Comparison of ENCODE assay signal across 8 mouse cellular contexts in the genomic region with DNA sequence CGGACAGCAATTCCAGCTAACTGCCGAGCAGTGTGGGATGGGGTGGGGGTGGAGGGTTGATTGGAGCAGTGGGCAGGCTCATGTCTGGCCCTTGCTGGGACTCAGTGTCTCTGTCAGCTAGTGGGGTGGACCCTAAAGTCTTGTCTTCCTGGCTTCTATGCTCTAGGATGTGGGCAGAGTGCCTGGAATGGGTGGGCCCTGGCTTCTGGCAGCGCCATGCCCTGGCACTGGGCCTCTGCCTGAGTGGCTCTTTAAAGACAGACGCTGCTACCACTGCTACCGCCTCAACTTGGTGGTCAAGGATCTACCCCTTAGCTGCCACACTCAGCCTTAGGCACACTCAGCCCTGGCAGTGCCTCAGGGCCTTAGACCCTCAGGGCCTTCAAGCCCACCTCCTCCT. TPM values are rescaled to one million over a fixed set of nuclear protein-coding genes. Genes with fewer than 3 reads are reported as not detected.
DNase-seq lines count a peak whose midpoint lies in the region; ATAC-seq and TF ChIP-seq lines count a peak whose summit lies in the region.

No protein-coding gene starts in this region.

- H3K4me3 ChIP-seq in neural tube, embryonic 11.5 days (ENCODE audit: low read depth, low read length), result no peak overlapping the region
- peak overlapping the region; percentile 64 for H3K4me3 ChIP-seq in cortical plate, adult 2 months (ENCODE audit: insufficient read depth, low read length)
- H3K4me3 ChIP-seq in kidney, embryonic 16.5 days (ENCODE audit: low read length), result no peak overlapping the region
- H3K4me3 ChIP-seq in lung, embryonic 14.5 days (ENCODE audit: low read depth, low read length), result no peak overlapping the region

- no peaks in the 10 kb centered on the region for H3K27me3 ChIP-seq in neural tube, embryonic 11.5 days (ENCODE audit: control insufficient read depth, insufficient read depth, low read length)
- H3K27me3 ChIP-seq in kidney, embryonic 16.5 days (ENCODE audit: insufficient read depth, low read length), result no peaks in the 10 kb centered on the region
- no peaks in the 10 kb centered on the region for H3K27me3 ChIP-seq in lung, embryonic 14.5 days (ENCODE audit: insufficient read depth, low read length)

- no peak for DNase-seq in neural tube, embryonic 11.5 days (ENCODE audit: low spot score)
- DNase-seq in neural tube, embryonic 10.5 days (ENCODE audit: extremely low spot score, low spot score), result no peak
- peak; percentile 84 to 90 for DNase-seq in heart, adult 9 months (ENCODE audit: low spot score in 2 of 2)
- DNase-seq in lung, embryonic 14.5 days, result peak; percentile 55
- peak; percentile 59 to 71 for DNase-seq in right cerebral cortex, postnatal 36 days (ENCODE audit: low spot score in 2 of 2)
- DNase-seq in spleen, adult 18-20 months, result no peak

- no peaks in the 10 kb centered on the region for H3K36me3 ChIP-seq in neural tube, embryonic 11.5 days (ENCODE audit: control insufficient read depth, insufficient read depth, low read length)
- no peaks in the 10 kb centered on the region for H3K36me3 ChIP-seq in kidney, embryonic 16.5 days (ENCODE audit: insufficient read depth, low read length)
- H3K36me3 ChIP-seq in lung, embryonic 14.5 days (ENCODE audit: insufficient read depth), result no peaks in the 10 kb centered on the region

- H3K9ac ChIP-seq in neural tube, embryonic 11.5 days (ENCODE audit: low read length), result peak overlapping the region; percentile 35; the same call in 1 of the 2 replicates
- peak overlapping the region; percentile 28; the same call in 1 of the 2 replicates for H3K9ac ChIP-seq in kidney, embryonic 16.5 days (replicated peaks; ENCODE audit: low read length)
- H3K9ac ChIP-seq in lung, embryonic 14.5 days, result no peak overlapping the region

- no peak overlapping the region for H3K4me2 ChIP-seq in neural tube, embryonic 11.5 days (ENCODE audit: low read depth)
- peak overlapping the region; percentile 1; the same call in 1 of the 2 replicates for H3K4me2 ChIP-seq in kidney, embryonic 16.5 days (replicated peaks; ENCODE audit: low read depth, low read length)
- H3K4me2 ChIP-seq in lung, embryonic 14.5 days, result peak overlapping the region; percentile 13; the same call in 1 of the 2 replicates

- no peak for ATAC-seq in neural tube, embryonic 11.5 days (ENCODE audit: insufficient read depth, low FRiP score, low TSS enrichment)
- ATAC-seq in kidney, embryonic 16.5 days (ENCODE audit: low FRiP score, low TSS enrichment), result no peak
- peak; percentile 2; the same call in 1 of the 2 replicates for ATAC-seq in lung, embryonic 14.5 days (ENCODE audit: insufficient read depth)

- no peak overlapping the region for H3K27ac ChIP-seq in neural tube, embryonic 11.5 days (ENCODE audit: low read depth, low read length)
- peak overlapping the region; percentile 30 for H3K27ac ChIP-seq in cortical plate, adult 2 months (ENCODE audit: insufficient read depth, low read length)
- H3K27ac ChIP-seq in kidney, embryonic 16.5 days (ENCODE audit: low read length), result peak overlapping the region; percentile 43
- H3K27ac ChIP-seq in lung, embryonic 14.5 days (ENCODE audit: low read depth), result peak overlapping the region; percentile 44

- H3K4me1 ChIP-seq in neural tube, embryonic 11.5 days (ENCODE audit: control insufficient read depth, insufficient read depth, low read length), result peaks cover 36% of the 10 kb centered on the region
- H3K4me1 ChIP-seq in cortical plate, adult 2 months (ENCODE audit: control insufficient read depth, insufficient read depth, low read length), result peaks cover 10% of the 10 kb centered on the region
- H3K4me1 ChIP-seq in kidney, embryonic 16.5 days (ENCODE audit: insufficient read depth, low read length), result peaks cover 61% of the 10 kb centered on the region
- H3K4me1 ChIP-seq in lung, embryonic 14.5 days (ENCODE audit: insufficient read depth), result peaks cover 13% of the 10 kb centered on the region; the same call in 1 of the 2 replicates

- WGBS in neural tube, embryonic 11.5 days, result 40% methylated on average over 5 of the region's 5 CpGs
- 45% methylated on average over 5 of the region's 5 CpGs for WGBS in kidney, embryonic 16.5 days
- 26% methylated on average over 5 of the region's 5 CpGs for WGBS in lung, embryonic 14.5 days

- no peaks in the 10 kb centered on the region for H3K9me3 ChIP-seq in neural tube, embryonic 11.5 days (ENCODE audit: control insufficient read depth, low read length)
- no peaks in the 10 kb centered on the region for H3K9me3 ChIP-seq in kidney, embryonic 16.5 days (ENCODE audit: low read length)
- H3K9me3 ChIP-seq in lung, embryonic 14.5 days (ENCODE audit: low read depth, low read length), result no peaks in the 10 kb centered on the region

- TF ChIP-seq CTCF in cortical plate, adult 2 months (IDR thresholded peaks at IDR 0.05; ENCODE audit: extremely low read depth, insufficient read depth, low read length), result no peak
- no peak for TF ChIP-seq CTCF in lung, embryonic 14.5 days (IDR thresholded peaks at IDR 0.05; ENCODE audit: low read depth)

- TF ChIP-seq POLR2A in cortical plate, adult 2 months (IDR thresholded peaks at IDR 0.05; ENCODE audit: extremely low read depth, insufficient read depth, low read length), result no peak

RNA-seq across cellular contexts. Expression of a gene that starts 7.2 kb away (rescaled TPM):
- polyA plus RNA-seq in neural tube, embryonic 11.5 days (2014; fragmentation: Nextera tagmentation; extraction: Ambion mirVana), result 33.0 and 33.8 TPM in 2 replicates
- 118 and 127 TPM in 2 replicates for polyA plus RNA-seq in cortical plate, adult 2 months (2012; rRNA removed)
- 35.7 and 39.1 TPM in 2 replicates for polyA plus RNA-seq in kidney, embryonic 16.5 days (2015; fragmentation: Nextera tagmentation; extraction: Ambion mirVana)
- 34.3 and 35.8 TPM in 2 replicates for polyA plus RNA-seq in lung, embryonic 14.5 days (2014; fragmentation: Nextera tagmentation; extraction: Ambion mirVana)

RNA-seq across cellular contexts. Expression of a gene that starts 17.7 kb away (rescaled TPM):
- 24.5 and 26.8 TPM in 2 replicates for polyA plus RNA-seq in neural tube, embryonic 11.5 days (2014; fragmentation: Nextera tagmentation; extraction: Ambion mirVana)
- 35.1 and 39.0 TPM in 2 replicates for polyA plus RNA-seq in cortical plate, adult 2 months (2012; rRNA removed)
- 93.6 and 98.7 TPM in 2 replicates for polyA plus RNA-seq in kidney, embryonic 16.5 days (2015; fragmentation: Nextera tagmentation; extraction: Ambion mirVana)
- 91.1 and 98.5 TPM in 2 replicates for polyA plus RNA-seq in lung, embryonic 14.5 days (2014; fragmentation: Nextera tagmentation; extraction: Ambion mirVana)

RNA-seq across cellular contexts. Expression of a gene that starts 29.2 kb away (rescaled TPM):
- 4.8 and 5.1 TPM in 2 replicates for polyA plus RNA-seq in neural tube, embryonic 11.5 days (2014; fragmentation: Nextera tagmentation; extraction: Ambion mirVana)
- polyA plus RNA-seq in cortical plate, adult 2 months (2012; rRNA removed), result 101 and 110 TPM in 2 replicates
- 18.5 and 18.6 TPM in 2 replicates for polyA plus RNA-seq in kidney, embryonic 16.5 days (2015; fragmentation: Nextera tagmentation; extraction: Ambion mirVana)
- 8.3 and 11.1 TPM in 2 replicates for polyA plus RNA-seq in lung, embryonic 14.5 days (2014; fragmentation: Nextera tagmentation; extraction: Ambion mirVana)

RNA-seq across cellular contexts. Expression of a gene that starts 41.8 kb away (rescaled TPM):
- polyA plus RNA-seq in neural tube, embryonic 11.5 days (2014; fragmentation: Nextera tagmentation; extraction: Ambion mirVana), result 20.9 and 21.8 TPM in 2 replicates
- polyA plus RNA-seq in cortical plate, adult 2 months (2012; rRNA removed), result 34.8 and 36.6 TPM in 2 replicates
- 24.7 TPM in 2 replicates for polyA plus RNA-seq in kidney, embryonic 16.5 days (2015; fragmentation: Nextera tagmentation; extraction: Ambion mirVana)
- polyA plus RNA-seq in lung, embryonic 14.5 days (2014; fragmentation: Nextera tagmentation; extraction: Ambion mirVana), result 22.0 and 23.8 TPM in 2 replicates

RNA-seq across cellular contexts. Expression of a gene that starts 53.2 kb away (rescaled TPM):
- 0.25 and 0.58 TPM in 2 replicates for polyA plus RNA-seq in neural tube, embryonic 11.5 days (2014; fragmentation: Nextera tagmentation; extraction: Ambion mirVana)
- polyA plus RNA-seq in cortical plate, adult 2 months (2012; rRNA removed), result 1.0 TPM in 2 replicates
- 0.12 and 0.16 TPM in 2 replicates for polyA plus RNA-seq in kidney, embryonic 16.5 days (2015; fragmentation: Nextera tagmentation; extraction: Ambion mirVana)
- polyA plus RNA-seq in lung, embryonic 14.5 days (2014; fragmentation: Nextera tagmentation; extraction: Ambion mirVana), result 0.20 TPM in 1 of 2 replicates, not detected in the other

Comparison
In these comparisons a context has a peak if more than half of its experiments do, and no peak if none do; other contexts are left out.
1. DNase-seq: peak in heart, adult 9 months (2 of 2), lung, embryonic 14.5 days (single experiment) and right cerebral cortex, postnatal 36 days (2 of 2); none in neural tube, embryonic 11.5 days (single experiment), neural tube, embryonic 10.5 days (single experiment) and spleen, adult 18-20 months (0 of 2).